Mouse (Mus musculus): ENCODE data around the gene Ago4.

The Ago4 gene

DNA sequence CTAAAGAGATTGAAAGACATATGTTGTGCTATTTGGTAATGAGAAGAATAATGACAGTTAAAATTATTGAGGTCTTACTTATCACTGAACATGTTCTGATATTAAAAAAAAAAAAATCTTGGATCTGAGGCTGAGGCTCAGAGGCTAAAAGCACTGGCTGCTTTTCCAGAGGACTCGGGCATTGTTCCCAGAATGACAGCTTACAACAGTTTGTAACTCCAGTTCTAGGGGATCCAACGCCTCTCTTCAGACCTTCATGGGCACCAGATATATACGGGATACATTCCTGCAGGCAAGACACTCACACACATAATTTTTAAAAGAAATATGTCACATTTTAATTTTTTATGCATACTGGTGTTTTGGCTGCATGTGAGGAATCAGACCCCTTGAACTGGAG lies 7.1 kb downstream of the Ago4 start:
- DNase-seq (ENCODE audit: extremely low spot score, low spot score) = no peak

DNA sequence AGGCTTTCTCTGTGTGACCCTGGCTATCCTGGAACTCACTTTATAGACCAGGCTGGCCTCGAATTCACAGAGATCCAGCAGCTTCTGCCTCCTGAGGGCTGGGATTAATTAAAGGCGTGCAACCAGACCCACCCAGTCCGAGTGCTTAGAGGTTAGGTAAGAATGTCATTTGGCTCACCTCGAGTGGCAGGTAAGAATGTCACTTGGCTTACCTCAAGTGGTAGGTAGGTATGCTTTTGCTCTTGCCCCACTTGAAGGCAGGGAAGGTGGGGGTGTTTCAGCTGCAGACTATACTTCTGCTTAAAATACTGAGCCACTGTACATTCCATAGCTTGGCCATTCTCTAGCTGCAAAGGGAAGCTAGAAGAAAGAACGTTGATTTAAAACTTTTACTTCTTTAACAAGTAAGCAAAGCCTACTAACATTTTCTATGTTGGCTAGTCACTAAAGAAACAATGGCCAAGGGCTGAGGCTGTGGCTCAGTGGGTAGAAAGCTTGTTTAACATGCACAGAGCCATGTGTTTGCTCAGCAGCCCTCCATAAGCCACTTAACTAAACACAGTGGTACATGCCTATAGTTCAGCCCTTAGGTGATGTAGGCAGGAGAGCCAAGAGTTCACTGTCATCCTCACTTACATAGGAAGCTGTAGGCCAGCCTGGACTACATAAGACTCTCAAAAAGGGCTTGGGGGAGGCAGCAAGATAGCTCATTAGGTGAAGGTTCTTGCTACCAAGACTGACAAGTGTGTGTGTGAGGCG lies 20.8 kb downstream of the Ago4 start:
- DNase-seq (ENCODE audit: extremely low spot score, low spot score) = no peak

DNA sequence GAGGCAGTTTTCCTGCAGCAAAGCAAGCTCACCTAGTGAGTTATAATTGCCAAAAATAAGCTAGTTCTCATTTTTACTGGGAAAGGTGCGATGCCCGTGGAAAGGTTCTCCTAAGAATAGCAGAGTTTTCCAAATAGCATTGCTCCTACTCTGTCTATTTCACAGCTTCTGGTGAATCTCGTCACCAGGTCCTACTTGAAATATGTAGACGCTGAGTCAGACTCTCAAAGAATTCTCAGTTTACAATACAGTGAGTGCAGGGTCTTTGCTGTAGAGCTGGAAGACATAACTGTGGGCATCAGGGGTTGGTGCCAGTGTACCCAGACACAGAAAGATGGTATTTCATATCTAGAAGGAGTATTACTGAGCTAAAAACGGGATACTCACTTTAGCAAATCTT lies 22.3 kb downstream of the Ago4 start:
- DNase-seq (ENCODE audit: extremely low spot score, low spot score) = no peak

DNA sequence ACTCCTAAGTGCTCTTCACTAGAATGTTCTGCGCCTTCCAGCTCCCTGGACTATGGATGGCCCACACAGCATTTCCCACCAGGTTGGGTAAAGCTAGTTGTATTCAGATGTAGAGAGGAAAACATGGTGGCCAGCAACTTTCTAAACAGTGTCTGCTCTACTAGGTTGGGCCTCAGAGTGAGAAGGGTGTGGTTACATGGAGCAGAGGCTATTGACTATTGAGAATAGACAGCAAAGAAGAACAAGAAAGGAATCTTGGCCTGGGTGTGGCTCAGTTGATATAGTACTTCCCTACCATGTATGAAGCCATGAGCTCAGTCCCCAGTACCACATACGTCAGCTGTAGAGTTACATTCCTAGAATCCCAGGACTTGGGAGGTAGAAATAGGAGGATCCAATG lies 24.2 kb downstream of the Ago4 start:
- no peak for DNase-seq (ENCODE audit: extremely low spot score, low spot score)

DNA sequence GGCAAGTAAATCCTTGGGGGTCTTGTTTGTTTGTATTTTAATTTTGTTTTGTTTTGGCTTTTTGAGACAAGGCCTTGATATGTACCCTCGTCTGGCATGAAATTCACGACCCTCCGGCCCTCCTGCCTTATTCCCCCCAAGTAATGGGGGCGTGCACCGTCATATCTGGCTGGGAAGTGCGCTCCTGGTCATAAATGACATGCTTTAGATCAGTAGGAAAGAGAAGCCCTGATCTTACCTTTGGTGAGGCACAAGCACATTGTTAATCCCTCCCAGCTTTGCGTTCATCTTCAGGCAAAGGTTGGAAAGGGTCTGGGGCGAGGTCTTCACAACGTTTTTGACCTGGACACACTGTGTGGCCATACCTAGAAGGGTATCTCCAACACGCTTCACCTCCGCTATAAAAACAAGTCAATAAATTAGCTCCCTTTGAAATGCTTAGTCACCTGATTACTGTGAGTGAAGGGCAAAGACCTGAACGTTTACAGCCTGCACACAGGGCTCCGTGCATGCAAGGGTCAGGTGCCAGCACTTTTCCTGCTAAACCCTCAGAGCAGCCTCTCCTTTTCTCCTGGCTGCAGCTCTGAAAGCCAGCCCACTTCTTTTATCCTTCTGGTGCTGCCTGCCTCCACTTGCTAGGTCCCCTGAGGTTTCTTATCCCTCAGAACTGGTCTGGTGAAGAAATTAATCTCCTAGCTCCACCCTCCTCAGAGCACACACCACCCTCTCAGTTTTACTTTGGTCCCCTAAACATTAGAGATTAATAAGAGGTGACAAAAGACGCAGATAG lies 25.0 kb downstream of the Ago4 start:
- DNase-seq (ENCODE audit: extremely low spot score, low spot score) = no peak

DNA sequence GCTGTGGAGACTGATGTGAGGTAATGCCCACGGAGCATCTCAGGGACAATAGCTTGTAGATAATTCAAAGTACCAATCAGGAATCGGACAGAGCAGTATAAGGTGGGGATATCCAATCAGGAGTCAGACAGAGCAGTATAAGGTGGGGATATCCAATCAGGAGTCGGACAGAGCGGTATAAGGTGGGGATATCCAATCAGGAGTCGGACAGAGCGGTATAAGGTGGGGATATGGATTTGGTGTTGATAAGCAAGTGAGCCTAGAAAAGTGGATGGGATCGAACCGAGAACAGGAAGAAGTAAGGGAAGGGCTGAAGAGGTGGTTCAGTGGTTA lies 30.3 kb downstream of the Ago4 start:
- no peak for DNase-seq (ENCODE audit: extremely low spot score, low spot score)

DNA sequence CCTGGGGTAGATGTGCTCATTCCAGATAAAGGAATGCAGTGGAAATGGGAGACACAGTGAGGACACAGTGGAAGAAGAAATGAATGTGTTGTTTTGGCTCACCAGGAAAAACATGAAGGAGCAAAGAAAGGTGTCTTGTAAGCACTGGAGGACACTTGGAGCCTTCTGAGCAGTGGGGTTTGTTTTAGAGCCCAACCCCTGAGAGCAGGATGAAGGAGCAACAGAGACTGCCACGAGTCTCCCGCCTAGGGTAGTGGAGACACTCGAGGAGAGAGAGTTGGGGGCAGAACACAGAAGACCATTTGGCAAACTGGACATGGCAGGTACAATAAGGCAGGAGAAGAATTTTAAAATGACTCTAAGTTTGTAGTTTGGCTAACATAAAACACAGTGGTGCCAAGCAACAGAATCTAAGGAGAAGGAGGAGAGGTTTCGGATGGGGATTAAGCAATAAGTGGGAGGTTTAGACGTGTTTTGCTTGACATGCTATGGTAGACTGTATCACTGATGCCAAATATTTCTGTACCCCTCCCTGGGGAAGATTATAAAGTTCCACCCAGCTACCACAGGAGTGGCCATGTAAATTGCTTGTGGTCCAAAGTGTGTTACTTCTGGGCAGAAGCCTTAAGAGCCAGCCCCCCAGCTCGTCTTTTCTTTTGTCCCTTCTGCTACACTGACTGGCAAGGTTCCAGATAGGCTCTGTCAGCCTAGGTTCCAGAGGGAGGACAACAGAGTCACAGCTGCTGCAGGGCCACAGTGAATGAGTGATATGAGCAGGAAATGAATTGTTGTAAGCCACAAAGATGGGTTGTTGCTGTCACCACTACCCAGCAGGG lies 30.9 kb downstream of the Ago4 start:
- DNase-seq (ENCODE audit: extremely low spot score, low spot score) = no peak

DNA sequence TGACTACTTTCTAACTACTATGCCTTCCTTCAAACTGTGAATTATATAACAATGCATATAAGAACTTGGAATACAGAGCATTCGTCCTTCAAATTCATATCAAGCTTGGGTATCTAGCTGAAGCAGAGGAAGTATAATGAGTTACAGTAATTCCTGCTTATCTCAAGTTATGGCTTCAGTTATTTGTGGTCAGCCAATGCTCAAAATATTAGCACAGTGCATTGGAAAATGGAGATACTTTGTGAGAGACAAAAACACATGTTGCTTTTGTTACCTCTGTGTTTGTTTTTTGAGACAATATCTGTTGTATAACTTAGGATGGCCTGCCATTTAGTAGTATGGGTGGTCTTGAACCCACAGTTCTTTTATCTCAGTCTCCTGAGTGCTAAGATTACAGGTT lies 34.7 kb downstream of the Ago4 start:
- no peak for DNase-seq (ENCODE audit: extremely low spot score, low spot score)

DNA sequence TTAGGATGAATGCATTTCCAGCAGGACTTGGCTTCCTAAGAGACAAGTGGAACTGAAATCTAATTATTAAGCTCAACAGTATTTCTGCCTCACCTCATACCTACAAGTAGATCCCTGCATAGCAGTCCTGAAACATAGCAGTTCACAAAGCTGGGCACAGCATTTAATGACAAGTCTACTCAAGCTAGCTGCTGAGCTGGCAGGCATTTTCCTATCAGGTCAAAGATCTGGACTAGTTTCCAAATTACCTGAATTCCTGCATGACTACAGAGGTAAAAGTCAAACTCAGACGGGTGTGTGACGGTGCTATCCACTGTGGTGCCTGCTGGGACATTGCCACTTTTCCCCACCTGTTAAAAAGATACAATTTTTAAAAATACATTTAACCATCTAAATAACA lies 36.3 kb downstream of the Ago4 start:
- no peak for DNase-seq (ENCODE audit: extremely low spot score, low spot score)

DNA sequence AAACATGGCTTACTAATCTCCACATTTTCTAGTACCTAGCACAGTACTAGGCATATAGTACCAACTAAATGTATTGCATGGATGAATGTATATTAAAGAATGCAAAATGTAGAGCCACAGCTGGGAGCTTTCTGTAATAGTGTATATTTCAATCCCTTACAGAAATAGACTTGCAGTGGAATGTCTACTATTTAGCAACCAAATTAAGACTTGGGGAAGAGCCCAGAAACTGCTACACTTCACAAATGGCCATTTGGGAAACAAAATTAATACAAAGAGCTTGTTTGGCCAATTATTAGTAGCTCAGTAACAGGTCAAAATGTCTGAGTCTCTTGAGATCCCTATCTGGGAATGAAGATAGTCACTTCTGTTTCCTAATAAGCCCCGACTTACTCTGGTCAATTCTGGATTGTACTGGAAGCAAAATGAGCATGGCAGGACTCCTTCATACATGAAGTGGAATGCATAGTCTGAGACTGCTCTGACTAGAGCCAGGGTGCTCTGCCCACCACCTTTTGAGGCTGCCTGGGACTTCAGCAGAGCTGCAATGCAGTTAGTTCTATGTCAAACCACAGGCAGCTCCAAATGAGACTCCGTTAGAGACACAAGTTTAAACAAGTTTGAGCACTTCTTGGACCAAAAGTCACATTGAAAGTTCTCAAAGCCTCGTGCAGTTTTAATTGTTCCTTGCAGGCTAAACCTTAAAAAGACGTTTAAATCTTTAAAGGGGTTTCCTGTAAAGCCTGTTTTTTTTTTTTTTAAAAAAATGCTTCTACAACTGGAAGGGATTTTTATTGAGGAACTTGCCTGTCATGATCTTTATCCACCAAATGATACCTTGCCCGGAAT lies 37.1 kb downstream of the Ago4 start:
- no peak for DNase-seq (ENCODE audit: extremely low spot score, low spot score)

DNA sequence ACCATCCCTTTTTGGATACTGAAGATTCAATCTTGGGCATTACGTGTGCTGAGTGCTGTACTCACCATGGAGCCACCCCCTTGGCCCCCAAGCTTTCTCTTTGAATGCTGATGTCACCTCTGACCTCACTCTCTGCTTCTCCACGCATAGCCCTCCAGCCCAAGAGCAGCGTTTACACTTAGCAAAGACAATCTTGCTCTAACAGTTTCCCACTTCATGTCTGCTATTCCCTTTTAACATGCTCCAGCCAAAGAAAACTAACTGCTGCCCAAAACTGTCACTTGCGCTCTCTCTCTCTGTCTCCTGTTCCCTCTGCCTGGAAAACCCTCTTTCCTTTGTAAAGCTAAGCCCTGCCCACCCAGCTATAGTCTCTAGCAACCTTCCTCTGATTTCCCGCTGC lies 37.8 kb downstream of the Ago4 start:
- DNase-seq (ENCODE audit: extremely low spot score, low spot score) = no peak

DNA sequence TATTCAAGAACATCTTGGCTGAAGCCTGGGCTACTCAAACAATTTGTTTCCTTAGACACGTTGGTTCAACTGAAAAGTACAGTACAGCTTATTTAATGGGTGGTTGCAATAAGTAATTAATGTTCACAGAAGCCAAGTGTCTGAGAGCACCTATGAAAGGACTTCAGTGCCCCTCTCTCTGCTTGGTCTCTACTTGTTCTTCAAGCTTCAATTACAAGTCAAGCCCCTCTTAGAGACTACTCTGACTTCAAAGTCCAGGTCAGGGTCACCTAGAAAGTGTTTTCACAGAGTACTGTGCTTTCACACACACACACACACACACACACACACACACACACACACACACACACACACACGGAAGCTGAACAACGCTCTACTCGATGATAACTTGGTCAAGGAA lies 39.9 kb downstream of the Ago4 start:
- no peak for DNase-seq (ENCODE audit: extremely low spot score, low spot score)

DNA sequence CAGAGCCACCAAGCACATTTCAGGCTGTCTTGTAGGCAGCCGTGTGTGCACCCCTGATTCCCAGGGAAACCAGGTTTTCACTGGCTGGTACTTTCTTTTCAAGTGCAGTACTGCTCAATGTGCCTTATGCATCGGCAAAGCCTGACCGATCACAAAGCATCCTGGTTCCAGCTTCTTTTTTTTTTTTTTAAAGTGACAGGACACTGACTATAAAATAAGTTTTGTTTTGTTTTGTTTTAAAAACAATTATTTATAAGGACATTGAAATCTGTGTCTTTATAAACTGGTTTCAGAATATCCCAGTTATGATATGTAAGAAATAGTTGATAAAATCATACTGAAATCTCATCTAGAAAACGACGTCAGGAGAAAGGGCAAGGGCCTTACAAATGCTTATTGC lies 41.3 kb downstream of the Ago4 start:
- no peak for DNase-seq (ENCODE audit: extremely low spot score, low spot score)

DNA sequence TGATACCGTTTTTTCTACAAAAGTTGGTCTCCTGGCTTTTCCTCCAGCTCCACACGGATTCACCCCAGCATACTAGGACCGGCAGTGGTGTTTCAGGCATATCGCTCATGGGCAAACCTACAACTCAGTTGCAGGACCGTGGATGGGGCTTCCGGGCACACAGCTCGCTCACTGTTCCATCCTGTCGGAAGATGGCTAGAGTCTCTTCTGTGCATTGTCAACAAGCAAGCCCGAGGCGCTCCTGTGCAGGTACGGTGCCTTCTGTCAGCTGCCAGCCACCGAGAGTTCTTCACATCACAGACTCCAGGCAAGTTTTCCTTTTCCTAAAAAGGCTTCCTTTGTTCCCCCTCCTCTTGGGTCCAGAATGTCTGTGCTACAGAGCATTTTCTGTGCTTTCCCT lies 42.5 kb downstream of the Ago4 start:
- no peak for DNase-seq (ENCODE audit: extremely low spot score, low spot score)

DNA sequence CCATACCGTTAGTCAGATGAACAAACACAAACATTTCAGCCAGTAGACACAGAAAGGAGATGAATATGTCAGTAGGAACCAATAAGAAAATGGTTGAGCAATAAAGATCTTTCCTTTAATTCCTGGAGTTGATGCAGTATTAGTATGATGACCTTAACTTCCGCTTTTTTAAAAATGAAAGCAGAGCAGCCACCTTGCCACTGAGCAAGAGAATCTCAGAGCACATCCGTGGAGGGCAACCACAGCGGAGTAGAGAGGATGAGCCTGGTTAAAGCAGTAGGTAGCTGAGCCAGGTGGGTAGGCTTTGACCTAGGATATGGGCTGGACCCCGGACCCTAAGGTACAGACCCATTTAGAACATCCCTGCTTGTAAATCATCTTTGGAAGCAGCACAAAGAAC lies 43.5 kb downstream of the Ago4 start:
- DNase-seq (ENCODE audit: extremely low spot score, low spot score) = no peak

DNA sequence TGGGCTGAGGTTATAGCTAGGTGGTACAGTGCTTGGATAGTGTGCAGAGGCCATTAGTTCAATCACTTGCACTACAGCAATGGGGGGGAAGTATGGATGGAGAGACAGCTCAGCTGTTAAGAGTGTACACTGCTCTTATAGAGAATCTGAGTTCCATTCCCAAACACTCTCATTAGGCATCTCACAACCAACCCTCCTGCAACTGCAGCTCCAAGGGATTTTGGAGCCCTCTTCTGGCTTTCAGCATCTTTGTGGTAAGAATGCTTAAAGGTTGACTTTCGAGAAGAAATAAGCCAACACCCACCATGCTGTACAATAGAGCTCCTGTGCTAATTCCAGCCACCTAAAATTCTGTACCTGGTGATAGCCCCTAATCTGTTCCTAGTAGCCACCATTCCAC lies 47.1 kb downstream of the Ago4 start:
- no peak for DNase-seq (ENCODE audit: extremely low spot score, low spot score)

DNA sequence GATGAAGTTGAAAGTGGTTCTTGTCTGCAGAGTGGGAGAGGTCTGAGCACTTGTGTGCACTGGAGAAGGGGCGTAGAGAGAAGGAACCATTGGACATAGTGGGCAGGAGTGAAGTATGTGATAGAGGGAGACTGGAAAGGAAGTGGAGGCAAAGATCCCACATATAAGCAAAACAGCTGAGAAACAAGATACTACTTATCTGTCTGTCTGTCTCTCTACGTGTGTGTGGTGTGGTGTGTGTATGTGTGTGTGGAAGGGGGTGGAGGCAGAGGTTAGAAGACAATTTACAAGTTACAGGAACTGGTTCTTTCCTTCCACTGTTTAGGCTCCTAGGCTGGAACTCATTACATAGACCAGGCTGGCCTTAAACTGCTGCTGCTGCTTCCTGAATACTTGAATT lies 48.2 kb downstream of the Ago4 start:
- DNase-seq (ENCODE audit: extremely low spot score, low spot score) = no peak

DNA sequence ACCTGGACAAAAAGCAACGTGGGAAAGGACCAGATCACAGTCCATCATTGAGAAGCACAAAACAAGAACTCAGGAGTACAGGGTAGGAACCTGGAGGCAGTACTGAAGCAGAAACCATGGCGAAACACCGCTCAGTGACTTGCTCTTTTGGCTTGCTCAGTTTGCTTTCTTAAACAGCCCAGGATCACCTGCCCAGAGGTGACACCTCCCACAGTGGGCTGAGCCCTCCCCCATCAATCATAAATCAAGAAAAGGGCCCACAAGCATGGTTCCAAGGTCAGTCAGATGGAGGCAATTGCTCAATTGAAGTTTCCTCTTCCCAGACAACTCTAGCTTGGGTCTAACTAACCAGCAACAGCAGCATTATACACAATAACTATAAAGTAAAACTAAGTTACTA lies 49.4 kb downstream of the Ago4 start:
- no peak for DNase-seq (ENCODE audit: extremely low spot score, low spot score)

DNA sequence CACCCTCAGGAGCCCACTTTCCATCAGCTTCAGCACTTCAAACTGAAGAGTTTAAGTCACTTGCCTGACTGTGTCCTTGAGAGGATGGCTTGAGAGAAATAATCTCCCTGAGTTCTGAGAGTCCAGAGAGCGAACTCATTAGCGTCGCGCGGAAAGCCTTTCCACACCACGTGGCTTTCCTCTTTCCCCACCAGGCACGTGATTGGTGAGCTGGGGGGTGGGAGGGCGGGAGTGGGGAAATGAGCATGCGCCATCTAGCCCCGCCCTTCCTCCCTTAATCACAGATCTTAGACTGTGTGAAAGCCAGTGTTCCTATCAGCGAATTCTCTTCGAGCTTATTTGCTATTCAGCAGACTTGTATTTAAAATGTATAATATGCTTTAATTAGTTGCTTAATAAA lies 50.3 kb downstream of the Ago4 start:
- no peak for DNase-seq (ENCODE audit: extremely low spot score, low spot score)

DNA sequence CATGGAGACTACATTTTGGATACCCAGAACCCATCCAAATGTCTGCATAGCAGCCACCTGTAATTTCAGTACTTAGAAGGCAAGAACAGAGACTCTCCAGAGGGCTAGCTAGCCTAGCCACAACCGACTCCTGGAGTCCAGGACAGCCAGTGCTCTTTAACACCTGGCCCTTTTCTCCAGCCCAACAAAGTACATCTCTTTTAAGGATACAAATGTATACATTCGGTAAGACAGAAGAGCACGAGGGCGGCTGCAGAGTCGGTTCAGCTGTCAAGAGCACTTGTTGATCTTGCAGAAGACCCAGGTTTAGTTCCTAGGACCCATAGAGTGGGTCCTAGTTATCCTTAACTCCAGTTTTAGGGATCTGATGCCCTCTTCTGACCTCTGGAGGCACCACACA lies 51.8 kb downstream of the Ago4 start:
- DNase-seq (ENCODE audit: extremely low spot score, low spot score) = no peak

DNA sequence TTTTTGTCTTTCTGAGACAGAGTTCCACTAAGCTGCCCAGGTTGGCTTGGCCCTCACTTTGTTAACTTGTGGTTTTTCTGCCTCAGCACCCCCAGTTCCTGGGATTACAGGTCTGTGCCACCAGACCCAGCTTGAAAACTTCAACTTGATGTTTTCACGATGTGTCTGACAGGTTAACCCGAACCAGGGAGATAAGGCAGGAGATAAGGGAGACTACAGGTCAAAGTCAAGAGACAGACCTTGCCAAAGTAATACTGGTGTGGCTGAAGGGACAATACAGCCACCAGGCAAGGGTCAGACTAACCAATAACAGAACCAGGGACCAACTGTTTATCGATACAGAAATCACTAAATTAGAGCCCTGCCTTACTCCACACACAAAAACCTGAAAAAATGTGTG lies 53.0 kb downstream of the Ago4 start:
- no peak for DNase-seq (ENCODE audit: extremely low spot score, low spot score)
